Mouse (Mus musculus): ENCODE results near the gene Larp6. TPM values are rescaled to one million over a fixed set of nuclear protein-coding genes. Genes with fewer than 3 reads are reported as not detected.

Gene Larp6
- polyA plus RNA-seq, 1 experiment from 2014 or later: 1.0 TPM

DNA sequence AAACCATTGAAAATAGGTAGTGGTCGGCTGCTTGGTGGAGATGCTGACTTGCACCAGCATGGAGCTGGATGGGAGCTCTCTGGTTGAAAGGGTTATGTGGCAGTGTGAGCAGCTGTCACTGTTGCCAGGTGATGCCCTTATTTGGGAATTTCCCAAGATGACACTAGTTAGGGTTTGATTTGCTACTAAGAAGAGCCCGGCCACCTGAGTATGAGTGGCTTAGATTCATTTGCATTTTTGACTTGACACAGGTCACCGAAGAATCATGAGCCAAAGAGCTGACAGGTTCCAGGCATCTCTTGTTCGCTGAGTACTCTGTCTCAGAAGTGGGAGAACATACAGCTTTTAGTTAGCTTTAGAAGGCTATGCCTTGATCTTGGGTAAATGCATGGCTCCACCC lies 72.3 kb downstream of the Larp6 start:
- no peak overlapping the region for H3K27ac ChIP-seq
- no peaks in the 10 kb centered on the region for H3K27me3 ChIP-seq (ENCODE audit: low read depth, poor library complexity, severe bottlenecking)
- H3K9me3 ChIP-seq (replicated peaks): no peaks in the 10 kb centered on the region
- H3K36me3 ChIP-seq: no peaks in the 10 kb centered on the region
- WGBS: 66% methylated on average over 4 of the region's 4 CpGs
- DNase-seq (ENCODE audit: low spot score): no peak
- no peak overlapping the region for H3K4me3 ChIP-seq
- H3K4me1 ChIP-seq: no peaks in the 10 kb centered on the region

DNA sequence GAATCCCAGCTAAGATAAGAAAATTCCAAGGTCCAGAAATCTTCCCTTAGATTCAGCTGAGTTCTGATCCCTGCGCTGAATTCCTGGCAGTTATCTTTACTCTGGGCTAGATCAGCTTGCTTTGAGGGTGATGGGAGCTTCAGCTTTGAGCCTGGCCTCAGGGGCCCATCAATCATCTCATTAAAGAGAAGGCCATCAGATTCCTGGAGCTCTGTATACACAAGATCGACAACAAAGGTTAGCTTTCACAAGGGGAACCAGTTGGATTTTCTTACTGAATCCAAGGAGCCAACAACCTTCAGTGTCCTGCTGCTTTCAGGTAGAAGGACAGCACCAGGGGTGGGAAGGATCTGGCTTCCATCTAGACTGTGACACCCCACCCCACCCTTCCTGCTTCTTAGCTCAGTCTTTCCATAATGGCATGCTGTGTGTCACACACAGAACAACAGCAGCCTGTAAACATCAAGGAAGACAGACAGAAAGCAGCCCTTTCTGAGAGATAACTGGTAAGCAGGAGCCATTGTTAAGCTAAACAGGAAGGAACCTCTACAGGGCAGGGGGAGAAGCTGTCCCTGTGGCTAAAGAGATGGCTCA lies 74.8 kb downstream of the Larp6 start:
- H3K36me3 ChIP-seq: no peaks in the 10 kb centered on the region
- DNase-seq (ENCODE audit: low spot score): no peak
- no peaks in the 10 kb centered on the region for H3K27me3 ChIP-seq (ENCODE audit: low read depth, poor library complexity, severe bottlenecking)
- H3K4me1 ChIP-seq: no peaks in the 10 kb centered on the region
- 8% methylated on average over 2 of the region's 2 CpGs for WGBS
- H3K4me3 ChIP-seq: no peak overlapping the region
- no peak overlapping the region for H3K27ac ChIP-seq
- no peaks in the 10 kb centered on the region for H3K9me3 ChIP-seq (replicated peaks)

Other genes with a start within 250 kb of the Larp6 start
- gene Thsd4, start 190.9 kb upstream of the Larp6 start, polyA plus RNA-seq (2016; fragmentation: Nextera tagmentation; extraction: Ambion mirVana): 7.5 and 11.8 TPM in 2 replicates
- gene Lrrc49, start 24.8 kb upstream of the Larp6 start, polyA plus RNA-seq (2016; fragmentation: Nextera tagmentation; extraction: Ambion mirVana): 20.9 and 21.7 TPM in 2 replicates
- 23.3 and 27.9 TPM in 2 replicates for gene Uaca, start 81.6 kb downstream of the Larp6 start, polyA plus RNA-seq (2016; fragmentation: Nextera tagmentation; extraction: Ambion mirVana)